Mouse (Mus musculus) embryonic facial prominence, embryonic 12.5 days (tissue): ENCODE measurements around the gene Zfp523. TPM values are rescaled to one million over a fixed set of nuclear protein-coding genes. Genes with fewer than 3 reads are reported as not detected.
A peak's percentile ranks its signal among the peaks of the same experiment; 100 is the strongest.

Source experiments
- ATAC-seq: fragments of 200-750 bp; cut with Nextera tagmentation; 2 replicates; pipeline ENCODE4 v1.8.0; 2017; ENCODE audit not compliant: insufficient number of reproducible peaks, insufficient read depth, low FRiP score, low TSS enrichment
- H3K27ac ChIP-seq: fragments of 300-500 bp; sonication (generic); 2 replicates; pipeline ENCODE4 v1.5.1; 2016; ENCODE audit warnings: mild to moderate bottlenecking
- H3K27me3 ChIP-seq: fragments of 300-500 bp; sonication (generic); 2 replicates; pipeline ENCODE4 v1.6.1; 2016; ENCODE audit warnings: mild to moderate bottlenecking, moderate library complexity
- H3K36me3 ChIP-seq: fragments of 300-500 bp; sonication (generic); 2 replicates; pipeline ENCODE4 v1.6.1; 2016; ENCODE audit warnings: mild to moderate bottlenecking
- H3K4me1 ChIP-seq: fragments of 300-500 bp; sonication (generic); 2 replicates; pipeline ENCODE4 v1.6.1; 2016
- H3K4me2 ChIP-seq: fragments of 300-500 bp; sonication (generic); replicated peaks from 2 replicates; pipeline ENCODE4 v1.6.1; 2016; ENCODE audit warnings: mild to moderate bottlenecking, moderate library complexity
- H3K4me3 ChIP-seq: fragments of 300-500 bp; sonication (generic); 2 replicates; pipeline ENCODE4 v1.5.1; 2016; ENCODE audit warnings: mild to moderate bottlenecking
- H3K9ac ChIP-seq: fragments of 300-500 bp; sonication (generic); 2 replicates; pipeline ENCODE4 v1.6.1; 2016; ENCODE audit warnings: mild to moderate bottlenecking, moderate library complexity
- H3K9me3 ChIP-seq: fragments of 300-500 bp; sonication (generic); 2 replicates; pipeline ENCODE4 v1.6.1; 2016; ENCODE audit warnings: mild to moderate bottlenecking, moderate library complexity
- WGBS: fragments of 180-500 bp; shearing (Covaris S2); methylation state at CpG from one replicate; pipeline ENCODE4 v1.1.7; 2016; 5-methylcytosine and 5-hydroxymethylcytosine counted together
- polyA plus RNA-seq: library from polyadenylated mRNA; unstranded; fragments of >200 nt; fragmentation: Nextera tagmentation; extraction: Ambion mirVana; gene quantifications from 2 replicates; pipeline ENCODE4 v1.2.1, GENCODE M21; 2016

The Zfp523 gene
- polyA plus RNA-seq, 1 experiment from 2014 or later: 52.8 TPM

DNA sequence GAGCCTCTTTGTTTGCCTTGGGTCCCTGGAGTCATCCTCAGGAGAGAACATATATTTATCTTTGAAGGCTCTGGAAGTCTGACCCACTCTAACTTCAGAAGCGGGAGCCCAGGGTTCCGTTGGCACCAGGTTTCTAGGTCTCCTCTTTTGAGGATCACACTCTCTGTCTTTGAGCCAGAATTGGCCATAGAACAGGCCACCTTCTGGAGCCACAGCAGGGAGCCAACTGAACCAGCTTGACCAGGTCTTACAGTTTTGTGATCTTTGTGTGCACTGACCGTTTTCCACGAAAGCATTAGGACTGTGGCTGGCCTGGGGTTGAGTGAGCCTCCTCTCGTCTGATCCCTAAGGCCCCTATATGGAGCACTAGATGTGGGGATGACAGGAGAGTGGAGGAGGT, 57.7 kb downstream of the Zfp523 start:
- no peak for ATAC-seq
- no peak overlapping the region for H3K9ac ChIP-seq
- peaks cover 10% of the 10 kb centered on the region; the same call in 1 of the 2 replicates for H3K4me1 ChIP-seq
- no peak overlapping the region for H3K4me3 ChIP-seq
- no peaks in the 10 kb centered on the region for H3K9me3 ChIP-seq
- peak overlapping the region; percentile 63; the same call in 1 of the 2 replicates for H3K4me2 ChIP-seq
- no peak overlapping the region for H3K27ac ChIP-seq
- H3K36me3 ChIP-seq: peaks cover 13% of the 10 kb centered on the region; the same call in 1 of the 2 replicates
- no peaks in the 10 kb centered on the region for H3K27me3 ChIP-seq
- 77% methylated on average over 5 of the region's 5 CpGs for WGBS

DNA sequence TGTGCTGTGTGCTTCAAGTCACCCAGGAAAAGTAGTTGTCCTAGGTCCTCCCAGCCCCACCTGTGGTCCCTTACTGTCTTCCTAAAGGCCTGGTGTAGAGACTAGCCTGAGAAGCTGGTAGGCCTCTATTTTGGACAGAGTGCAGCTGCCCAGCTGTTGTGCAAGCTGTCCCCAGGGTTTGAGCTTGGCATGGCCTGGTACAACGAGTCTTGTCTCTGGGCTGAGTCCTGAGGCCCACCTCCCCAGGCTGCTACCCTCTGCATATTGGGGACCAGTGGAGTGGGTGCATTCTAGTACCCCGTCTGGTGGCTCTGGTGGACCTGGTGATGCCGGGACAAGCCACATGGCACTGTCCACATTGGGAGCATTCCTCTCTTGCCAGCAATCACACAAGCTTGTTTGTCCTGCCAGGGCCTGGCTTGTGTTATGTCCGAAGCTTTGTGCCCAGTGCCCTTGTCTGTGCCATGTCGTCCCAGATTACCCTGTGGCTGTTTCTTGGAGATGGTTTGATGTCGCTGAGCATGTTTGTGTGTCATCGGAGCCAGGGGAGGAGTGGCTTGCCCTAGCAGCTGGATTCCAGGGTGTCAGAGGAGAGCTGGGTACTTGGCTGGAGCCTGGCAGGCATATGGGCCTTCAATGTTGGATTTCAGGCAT, 59.2 kb downstream of the Zfp523 start:
- peaks cover 24% of the 10 kb centered on the region for H3K36me3 ChIP-seq
- no peak overlapping the region for H3K4me2 ChIP-seq
- H3K9ac ChIP-seq: no peak overlapping the region
- H3K4me1 ChIP-seq: peaks cover 10% of the 10 kb centered on the region; the same call in 1 of the 2 replicates
- 82% methylated on average over 7 of the region's 7 CpGs for WGBS
- H3K4me3 ChIP-seq: no peak overlapping the region
- H3K9me3 ChIP-seq: no peaks in the 10 kb centered on the region
- no peak for ATAC-seq
- H3K27ac ChIP-seq: no peak overlapping the region
- H3K27me3 ChIP-seq: no peaks in the 10 kb centered on the region

DNA sequence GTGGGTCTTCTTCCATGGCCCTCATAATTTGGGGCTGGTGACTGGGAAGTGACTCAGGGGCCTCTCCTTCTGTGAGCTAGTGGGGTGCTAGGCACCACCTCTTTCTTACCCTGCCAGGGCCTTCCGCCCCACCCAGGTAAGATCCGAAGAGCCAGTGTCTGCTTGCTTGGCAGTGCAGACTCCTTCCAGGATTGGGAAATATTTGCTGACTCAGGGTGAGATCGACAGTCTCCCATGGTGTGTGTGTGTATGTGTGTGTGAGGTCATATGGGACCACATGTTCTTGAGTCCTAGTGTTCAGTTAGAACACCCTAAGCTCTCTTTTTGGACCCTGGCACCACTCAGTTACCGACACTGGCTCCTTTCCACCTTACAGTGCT, 59.7 kb downstream of the Zfp523 start:
- H3K9ac ChIP-seq: no peak overlapping the region

DNA sequence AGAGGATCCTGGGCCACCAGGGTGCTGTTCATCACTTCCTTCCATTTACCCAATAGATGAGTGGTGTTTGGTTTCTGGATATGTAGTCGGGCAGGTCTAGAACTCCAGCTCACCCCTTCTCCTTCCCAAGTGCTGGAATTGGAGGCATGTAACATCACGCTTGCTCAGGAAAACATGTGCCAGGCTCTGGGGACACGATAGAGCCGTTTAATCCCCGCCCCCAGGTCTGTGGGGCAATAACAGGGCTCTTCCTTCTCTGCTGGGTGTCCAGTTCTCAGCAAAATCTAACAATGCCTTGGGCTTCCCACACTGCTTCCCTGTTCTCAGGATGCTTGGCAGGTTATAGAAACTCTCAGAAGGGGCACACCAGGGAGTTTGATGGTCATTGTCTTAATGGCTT, 60.4 kb downstream of the Zfp523 start:
- peaks cover 10% of the 10 kb centered on the region; the same call in 1 of the 2 replicates for H3K4me1 ChIP-seq
- H3K9ac ChIP-seq: no peak overlapping the region
- no peaks in the 10 kb centered on the region for H3K9me3 ChIP-seq
- no peak overlapping the region for H3K27ac ChIP-seq
- H3K4me3 ChIP-seq: no peak overlapping the region
- no peaks in the 10 kb centered on the region for H3K27me3 ChIP-seq
- H3K4me2 ChIP-seq: no peak overlapping the region
- 68% methylated on average over 5 of the region's 5 CpGs for WGBS
- H3K36me3 ChIP-seq: peaks cover 31% of the 10 kb centered on the region
- ATAC-seq: no peak

More for the DNA sequence above, 59.7 kb downstream of the Zfp523 start:
- Histone ChIP-seq H3K4me2 (no peak overlapping the region), H3K36me3 (peaks cover 29% of the 10 kb centered on the region), H3K4me1 (peaks cover 10% of the 10 kb centered on the region; the same call in 1 of the 2 replicates), H3K27ac (no peak overlapping the region), H3K27me3 (no peaks in the 10 kb centered on the region), H3K4me3 (no peak overlapping the region), H3K9me3 (no peaks in the 10 kb centered on the region)
- ATAC-seq: no peak
- WGBS: 90% methylated on average over 4 of the region's 4 CpGs

DNA sequence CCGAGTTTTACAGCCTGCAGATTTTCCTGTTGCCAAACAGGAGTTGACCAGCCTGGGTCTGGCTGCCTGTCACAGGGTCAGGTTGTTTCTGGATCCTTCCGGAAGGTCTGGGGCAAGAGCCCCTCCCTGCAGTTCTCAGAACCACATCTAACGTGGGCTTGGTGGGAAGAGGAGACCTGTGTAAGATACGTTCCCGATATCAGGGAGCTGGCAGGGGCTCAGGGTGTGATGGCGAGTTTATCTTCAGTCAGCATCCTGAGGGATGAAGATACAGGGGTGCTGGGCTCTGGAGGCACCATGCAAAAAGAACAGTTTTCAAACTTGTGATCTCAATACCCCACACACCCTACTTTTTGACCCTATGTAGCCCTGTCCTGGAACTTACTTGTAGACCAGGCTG, 60.9 kb downstream of the Zfp523 start:
- Histone ChIP-seq H3K27me3 (no peaks in the 10 kb centered on the region), H3K4me3 (no peak overlapping the region), H3K36me3 (peaks cover 31% of the 10 kb centered on the region), H3K9ac (no peak overlapping the region), H3K27ac (no peak overlapping the region), H3K9me3 (no peaks in the 10 kb centered on the region), H3K4me2 (no peak overlapping the region), H3K4me1 (peaks cover 10% of the 10 kb centered on the region; the same call in 1 of the 2 replicates)
- 84% methylated on average over 6 of the region's 6 CpGs for WGBS
- ATAC-seq: no peak

DNA sequence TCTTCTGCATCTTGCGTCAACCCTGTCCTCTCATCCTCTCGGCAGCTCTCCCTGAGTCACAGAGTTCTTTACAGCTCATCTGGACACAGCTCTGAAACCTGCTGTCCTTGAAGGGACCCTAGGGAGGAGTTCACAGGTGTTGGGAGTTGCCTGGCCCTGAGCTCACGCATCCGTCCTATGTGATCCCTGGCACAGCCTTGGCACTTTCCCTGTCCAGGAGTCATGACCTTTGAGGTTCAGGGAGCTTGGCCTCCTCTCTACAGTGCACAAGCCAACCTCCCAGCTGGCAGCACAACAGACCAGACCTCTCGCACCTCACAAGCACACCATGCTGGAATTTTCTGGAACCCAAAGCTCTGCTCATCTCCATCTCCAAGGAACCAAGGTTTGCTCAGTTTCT, 63.9 kb downstream of the Zfp523 start:
- no peak overlapping the region for H3K4me2 ChIP-seq
- H3K36me3 ChIP-seq: peaks cover 31% of the 10 kb centered on the region
- no peaks in the 10 kb centered on the region for H3K9me3 ChIP-seq
- no peak overlapping the region for H3K27ac ChIP-seq
- no peak for ATAC-seq
- 94% methylated on average over 5 of the region's 5 CpGs for WGBS
- H3K9ac ChIP-seq: no peak overlapping the region
- H3K4me3 ChIP-seq: no peak overlapping the region
- peaks cover 17% of the 10 kb centered on the region for H3K4me1 ChIP-seq
- H3K27me3 ChIP-seq: no peaks in the 10 kb centered on the region

DNA sequence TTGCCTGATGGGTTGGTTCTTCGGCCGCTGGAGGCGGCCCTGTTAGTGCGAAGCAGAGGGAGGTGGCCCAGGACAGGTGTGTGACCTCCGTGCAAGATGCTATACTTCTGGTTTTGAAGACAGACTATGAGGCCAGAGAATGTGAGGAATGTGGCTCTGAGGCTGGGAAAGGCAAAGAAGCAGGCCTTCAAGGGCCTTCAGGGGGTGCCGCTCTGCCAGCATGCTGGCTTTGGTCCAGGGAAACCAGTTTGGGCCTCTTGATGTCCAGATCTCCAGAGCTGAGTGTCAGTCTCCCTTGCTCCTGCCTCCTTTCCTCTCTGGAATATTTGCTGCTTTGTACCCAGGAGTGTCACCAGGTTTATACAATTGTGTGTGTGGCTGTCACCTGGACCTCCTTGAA, 65.4 kb downstream of the Zfp523 start:
- no peak overlapping the region for H3K4me3 ChIP-seq
- no peaks in the 10 kb centered on the region for H3K27me3 ChIP-seq
- peaks cover 29% of the 10 kb centered on the region for H3K4me1 ChIP-seq
- H3K9me3 ChIP-seq: no peaks in the 10 kb centered on the region
- no peak overlapping the region for H3K4me2 ChIP-seq
- no peak for ATAC-seq
- no peak overlapping the region for H3K27ac ChIP-seq
- peaks cover 26% of the 10 kb centered on the region for H3K36me3 ChIP-seq
- WGBS: 79% methylated on average over 6 of the region's 6 CpGs
- H3K9ac ChIP-seq: no peak overlapping the region

DNA sequence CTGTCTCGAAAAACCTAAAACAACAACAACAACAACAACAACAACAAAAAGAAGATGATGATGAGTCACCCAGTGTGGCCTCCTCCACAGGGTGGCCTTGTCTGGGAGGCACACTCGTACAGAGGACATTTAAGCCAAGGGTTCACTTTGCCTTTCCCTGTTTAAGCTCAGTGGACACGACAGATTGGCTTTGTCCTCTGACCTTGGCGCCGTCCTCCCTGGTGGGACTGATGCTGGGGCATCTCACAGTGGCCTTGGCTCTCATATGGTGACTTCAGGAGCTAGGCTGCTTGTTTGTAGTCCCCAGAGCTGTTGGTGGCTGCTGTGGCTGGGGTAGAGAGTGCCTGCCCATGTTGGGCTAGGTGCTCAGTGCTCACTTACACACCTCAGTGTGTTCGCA, 67.3 kb downstream of the Zfp523 start:
- Histone ChIP-seq H3K27ac (peak overlapping the region; percentile 79; the same call in 1 of the 2 replicates), H3K36me3 (peaks cover 20% of the 10 kb centered on the region), H3K9me3 (no peaks in the 10 kb centered on the region), H3K4me3 (no peak overlapping the region), H3K4me2 (no peak overlapping the region), H3K27me3 (no peaks in the 10 kb centered on the region), H3K4me1 (peaks cover 36% of the 10 kb centered on the region), H3K9ac (no peak overlapping the region)
- 84% methylated on average over 6 of the region's 6 CpGs for WGBS
- no peak for ATAC-seq

DNA sequence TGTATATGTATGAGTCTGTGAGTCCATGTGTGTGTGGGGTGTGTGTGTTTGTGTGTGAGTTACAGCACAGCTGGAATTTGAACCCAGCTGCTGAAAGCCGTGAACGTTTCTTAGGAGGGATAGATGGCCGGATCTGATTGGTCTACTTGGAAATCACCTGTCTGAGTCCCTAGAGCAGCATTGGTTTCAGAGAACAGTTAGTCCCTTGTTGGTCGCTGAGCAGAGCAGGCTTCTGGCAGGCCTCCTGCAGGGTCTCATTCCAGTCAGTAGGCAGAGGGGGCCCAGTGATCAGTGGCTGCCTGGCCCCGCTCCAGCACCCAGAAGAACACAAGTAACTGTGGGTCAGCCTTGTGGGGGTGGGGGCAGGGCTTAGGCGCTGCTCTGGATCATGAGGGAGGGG, 67.8 kb downstream of the Zfp523 start:
- peak; percentile 78; the same call in 1 of the 2 replicates for ATAC-seq
- Histone ChIP-seq H3K36me3 (peaks cover 18% of the 10 kb centered on the region), H3K27ac (peak overlapping the region; percentile 79; the same call in 1 of the 2 replicates), H3K4me1 (peaks cover 36% of the 10 kb centered on the region), H3K9ac (no peak overlapping the region), H3K9me3 (no peaks in the 10 kb centered on the region), H3K4me2 (no peak overlapping the region; the same call in 1 of the 2 replicates), H3K4me3 (no peak overlapping the region), H3K27me3 (no peaks in the 10 kb centered on the region)
- WGBS: 24% methylated on average over 6 of the region's 6 CpGs

DNA sequence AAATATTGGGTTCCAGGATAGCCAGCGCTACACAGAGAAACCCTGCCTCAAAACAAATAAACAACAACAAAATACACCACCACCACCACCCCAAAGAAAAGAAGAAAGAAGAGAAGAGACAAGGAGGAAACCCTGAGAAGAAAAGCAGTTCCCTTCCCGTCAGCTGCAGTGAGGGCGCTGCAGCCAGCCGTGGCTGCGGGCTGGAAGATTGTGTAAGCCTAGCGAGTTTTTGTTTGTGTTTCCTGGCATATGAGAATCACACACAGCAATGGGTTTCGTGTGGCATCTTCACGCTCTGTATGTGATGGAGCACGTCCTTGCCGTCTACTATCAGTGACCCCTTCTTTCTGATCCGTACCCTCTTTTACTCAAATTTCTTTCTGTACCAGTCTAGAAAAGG, 69.7 kb downstream of the Zfp523 start:
- Histone ChIP-seq H3K36me3 (peaks cover 2% of the 10 kb centered on the region; the same call in 1 of the 2 replicates), H3K4me3 (no peak overlapping the region), H3K27ac (peak overlapping the region; percentile 64), H3K4me1 (peaks cover 36% of the 10 kb centered on the region), H3K27me3 (no peaks in the 10 kb centered on the region), H3K9me3 (no peaks in the 10 kb centered on the region), H3K9ac (0 out of 2 replicates have a peak overlapping the region, but pooled peaks have one; percentile 5), H3K4me2 (no peak overlapping the region)
- ATAC-seq: no peak
- 63% methylated on average over 11 of the region's 11 CpGs for WGBS

DNA sequence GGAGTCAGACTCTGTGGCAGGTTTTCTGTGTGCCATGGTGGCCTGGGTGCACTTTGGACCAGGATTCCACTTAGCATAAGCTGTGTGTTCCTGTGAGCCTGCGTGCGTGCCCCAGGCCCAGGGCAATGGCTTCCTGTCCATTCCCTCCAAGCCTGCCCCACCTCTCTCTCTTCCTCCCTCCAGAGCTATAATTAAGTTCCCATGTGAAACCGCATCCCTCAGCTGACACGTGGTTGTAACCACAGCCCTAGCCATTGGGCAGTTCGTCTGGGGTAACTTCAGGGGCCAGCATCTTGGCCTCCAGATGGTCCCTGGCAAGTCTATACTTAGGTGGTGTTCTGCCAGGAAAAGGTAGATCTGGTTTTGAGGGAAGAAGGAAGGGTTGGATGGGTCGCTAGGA, 70.7 kb downstream of the Zfp523 start:
- H3K36me3 ChIP-seq: peaks cover 5% of the 10 kb centered on the region; the same call in 1 of the 2 replicates
- no peak overlapping the region for H3K4me2 ChIP-seq
- H3K4me1 ChIP-seq: peaks cover 44% of the 10 kb centered on the region
- WGBS: 12% methylated on average over 6 of the region's 6 CpGs
- no peaks in the 10 kb centered on the region for H3K9me3 ChIP-seq
- ATAC-seq: 0 out of 2 replicates have a peak, but pooled peaks have one; percentile 12
- H3K27ac ChIP-seq: peak overlapping the region; percentile 64
- peak overlapping the region; percentile 8; the same call in 1 of the 2 replicates for H3K9ac ChIP-seq
- no peak overlapping the region for H3K4me3 ChIP-seq
- no peaks in the 10 kb centered on the region for H3K27me3 ChIP-seq

DNA sequence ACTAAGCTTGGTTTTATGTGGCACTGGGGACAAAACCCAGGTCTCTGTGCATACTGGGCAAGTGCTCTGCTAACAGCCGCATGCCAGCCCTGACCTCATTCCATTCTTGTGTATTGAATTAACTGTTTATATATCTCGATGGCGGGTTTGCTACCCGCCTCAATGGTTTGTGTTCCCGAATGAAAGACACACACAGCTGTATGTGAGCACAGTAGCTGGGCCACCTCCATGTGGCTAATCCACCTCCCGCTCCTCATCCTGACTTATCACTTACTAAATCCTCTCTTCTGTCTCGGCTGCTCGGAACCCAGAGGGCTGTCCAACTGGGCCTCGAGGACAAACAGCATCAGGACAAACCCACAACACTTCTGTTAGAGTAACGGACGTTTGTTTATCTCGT, 72.1 kb downstream of the Zfp523 start:
- Histone ChIP-seq H3K27ac (no peak overlapping the region), H3K4me3 (no peak overlapping the region), H3K4me1 (peaks cover 44% of the 10 kb centered on the region), H3K36me3 (peaks cover 5% of the 10 kb centered on the region; the same call in 1 of the 2 replicates), H3K9ac (no peak overlapping the region), H3K9me3 (no peaks in the 10 kb centered on the region), H3K4me2 (no peak overlapping the region), H3K27me3 (no peaks in the 10 kb centered on the region)
- WGBS: 80% methylated on average over 12 of the region's 12 CpGs
- no peak for ATAC-seq
